In the genomic region with DNA sequence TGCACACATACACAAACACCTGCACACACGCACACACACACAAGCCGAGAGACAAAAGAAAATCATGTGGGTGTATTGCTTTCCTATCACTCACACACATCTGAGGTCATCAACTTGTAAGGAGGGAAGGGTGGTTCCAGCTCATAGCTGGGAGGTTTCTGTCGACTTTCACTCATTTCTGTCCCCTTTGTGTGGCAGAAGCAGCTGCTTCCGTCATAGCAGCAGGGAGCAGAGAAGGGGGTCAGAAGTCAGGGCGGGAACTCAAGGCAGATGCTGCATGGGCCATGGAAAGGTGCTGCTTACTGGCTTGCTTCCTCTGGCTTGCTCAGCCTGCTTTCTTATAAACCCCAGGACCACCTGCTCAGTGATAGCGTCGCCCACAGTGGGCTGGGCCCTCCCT, we compare ENCODE assay signal across 24 mouse cellular contexts.
"Had no signal": no experiment of that assay in that cellular context is flagged by ENCODE, and none has a peak within 500 bp of the region (broad histone marks: within the 10 kb centered on the region; RNA-seq: fewer than 3 reads in every experiment).

No protein-coding gene starts in this region.

- H3K27ac ChIP-seq: intestine, embryonic 15.5 days; kidney, postnatal 0 days; layer of hippocampus, adult 2 months; limb, embryonic 10.5 days; limb, embryonic 13.5 days; liver, embryonic 12.5 days; liver, embryonic 15.5 days; lung, embryonic 15.5 days; midbrain, embryonic 10.5 days; midbrain, embryonic 13.5 days; stomach, postnatal 0 days had no signal

- H3K36me3 ChIP-seq: intestine, embryonic 15.5 days; limb, embryonic 10.5 days; limb, embryonic 13.5 days; liver, embryonic 12.5 days; liver, embryonic 15.5 days; lung, embryonic 15.5 days had no signal

- H3K4me2 ChIP-seq: intestine, embryonic 15.5 days; limb, embryonic 13.5 days; liver, embryonic 12.5 days; liver, embryonic 15.5 days; lung, embryonic 15.5 days; midbrain, embryonic 13.5 days had no signal

- H3K4me3 ChIP-seq: intestine, embryonic 15.5 days; layer of hippocampus, adult 2 months; limb, embryonic 10.5 days; limb, embryonic 13.5 days; liver, embryonic 12.5 days; liver, embryonic 15.5 days; lung, embryonic 15.5 days; megakaryocyte, embryonic 14.5 days; midbrain, embryonic 10.5 days; midbrain, embryonic 13.5 days had no signal

- H3K27me3 ChIP-seq: intestine, embryonic 15.5 days; limb, embryonic 13.5 days; liver, embryonic 15.5 days; lung, embryonic 15.5 days; midbrain, embryonic 13.5 days had no signal

- ATAC-seq: intestine, embryonic 15.5 days; liver, embryonic 12.5 days; midbrain, embryonic 13.5 days; midbrain, embryonic 16.5 days had no signal

- DNase-seq: kidney, adult 18-20 months; kidney, adult 9 months; kidney, postnatal 25 days; layer of hippocampus, adult 9-11 months; liver; lung, adult 18-20 months; lung, postnatal 10 days; lung, postnatal 36 days; right cerebral cortex, adult 18-20 months; right cerebral cortex, postnatal 14 days; right cerebral cortex, postnatal 4 days had no signal

- H3K9me3 ChIP-seq: intestine, embryonic 15.5 days; limb, embryonic 10.5 days; limb, embryonic 13.5 days; liver, embryonic 12.5 days; liver, embryonic 15.5 days; lung, embryonic 15.5 days; midbrain, embryonic 10.5 days; midbrain, embryonic 13.5 days had no signal

- H3K9ac ChIP-seq: intestine, embryonic 15.5 days; limb, embryonic 13.5 days; liver, embryonic 12.5 days; liver, embryonic 15.5 days; lung, embryonic 15.5 days; midbrain, embryonic 13.5 days had no signal

- H3K4me1 ChIP-seq: intestine, embryonic 15.5 days; liver, embryonic 15.5 days; lung, embryonic 15.5 days; midbrain, embryonic 10.5 days; midbrain, embryonic 13.5 days had no signal
